Mouse (Mus musculus) bone marrow macrophage, adult 2 months (primary cell): Measurements from ENCODE around the gene Ppl. TPM values are rescaled to one million over a fixed set of nuclear protein-coding genes. Genes with fewer than 3 reads are reported as not detected.

Source experiments
- H3K27ac ChIP-seq: 2 replicates; pipeline ENCODE4 v1.5.1; 2012; ENCODE audit warnings: low read depth, low read length; ENCODE audit not compliant: insufficient read depth
- H3K4me1 ChIP-seq: 2 replicates; pipeline ENCODE4 v1.6.1; 2012; ENCODE audit warnings: low read length; ENCODE audit not compliant: control insufficient read depth, insufficient read depth
- H3K4me3 ChIP-seq: 2 replicates; pipeline ENCODE4 v1.5.1; 2012; ENCODE audit warnings: mild to moderate bottlenecking, low read length, moderate library complexity; ENCODE audit not compliant: insufficient read depth
- CTCF ChIP-seq: IDR thresholded peaks from 2 replicates; pipeline ENCODE4 v1.5.1; 2012; ENCODE audit warnings: low read depth, mild to moderate bottlenecking, low read length, moderate library complexity
- POLR2A ChIP-seq: IDR thresholded peaks from 2 replicates; pipeline ENCODE4 v1.6.1; 2012; ENCODE audit warnings: mild to moderate bottlenecking, low read depth, low read length, borderline replicate concordance
- polyA plus RNA-seq: library from polyadenylated mRNA; stranded (reverse); fragments of >200 nt; gene quantifications from 2 replicates; pipeline ENCODE4 v1.2.4, GENCODE M21; 2012; ENCODE audit not compliant: missing spikeins, insufficient read depth, insufficient read length

The Ppl gene
- polyA plus RNA-seq, 1 experiment: not detected

DNA sequence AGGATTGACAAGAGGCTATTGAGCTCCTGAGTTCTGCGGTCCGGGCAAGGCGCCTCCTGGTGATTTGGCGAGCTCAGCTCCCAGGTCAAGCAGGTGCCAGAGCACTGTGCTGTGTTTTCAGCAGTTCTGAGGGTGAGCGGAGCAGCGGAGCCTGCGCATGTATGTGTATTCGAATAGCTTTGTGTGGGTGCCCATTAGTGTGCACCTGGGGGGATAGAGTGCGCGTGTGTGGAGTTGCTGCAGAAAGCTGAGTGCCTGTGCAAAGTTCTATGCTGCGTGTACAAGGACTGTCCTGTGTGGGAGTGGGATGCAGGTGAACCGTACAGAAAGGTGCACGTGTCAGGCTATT is 14.8 kb upstream of the Ppl start, which contains the start of gene Sec14l5:
Gene Sec14l5, plus strand, starts transcription at position 73 of the 349 bp plus-strand sequence.
- no peaks in the 10 kb centered on the region; the same call in 1 of the 2 replicates for H3K4me1 ChIP-seq
- peak within 1 kb of the TSS; percentile 39 for H3K4me3 ChIP-seq
- no peak within 1 kb of the TSS for H3K27ac ChIP-seq
- no peak for TF ChIP-seq POLR2A
- TF ChIP-seq CTCF: no peak

DNA sequence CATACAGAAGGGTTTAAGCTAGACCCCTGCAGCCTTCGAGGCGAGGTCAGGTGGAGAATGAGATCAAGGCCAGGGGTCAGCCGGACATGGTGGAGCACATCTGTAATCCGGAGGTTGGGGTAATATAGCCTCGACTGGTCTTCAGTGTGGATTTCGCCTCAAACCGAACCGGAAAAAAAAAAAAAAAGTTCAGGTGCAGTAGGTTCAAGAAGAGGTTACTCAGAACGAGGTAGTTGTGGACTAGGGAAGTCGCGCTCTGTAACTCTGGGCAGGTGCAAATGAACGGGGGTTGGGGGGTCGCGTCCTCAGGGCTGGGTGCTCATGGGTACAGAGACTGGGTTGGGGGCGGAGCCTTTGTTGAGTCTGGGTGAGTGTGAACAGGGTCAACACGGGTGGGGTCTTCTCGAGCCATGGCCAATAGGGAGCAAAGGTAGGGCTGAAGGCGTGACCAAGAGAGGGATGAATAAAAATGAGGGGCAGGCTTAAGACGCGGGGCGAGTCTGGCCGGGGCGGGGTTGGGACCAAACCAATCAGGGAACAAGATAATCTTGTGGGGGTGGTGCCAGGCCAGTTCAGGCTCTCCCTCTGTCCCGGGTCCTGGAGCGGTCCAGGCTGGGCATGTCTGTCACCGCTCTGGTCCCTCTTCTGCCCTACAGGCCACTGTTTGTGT is 14.3 kb upstream of the Ppl start:
- peak overlapping the region; percentile 39 for H3K4me3 ChIP-seq
- no peak overlapping the region for H3K27ac ChIP-seq
- no peak for TF ChIP-seq CTCF
- TF ChIP-seq POLR2A: no peak
- H3K4me1 ChIP-seq: no peaks in the 10 kb centered on the region; the same call in 1 of the 2 replicates

DNA sequence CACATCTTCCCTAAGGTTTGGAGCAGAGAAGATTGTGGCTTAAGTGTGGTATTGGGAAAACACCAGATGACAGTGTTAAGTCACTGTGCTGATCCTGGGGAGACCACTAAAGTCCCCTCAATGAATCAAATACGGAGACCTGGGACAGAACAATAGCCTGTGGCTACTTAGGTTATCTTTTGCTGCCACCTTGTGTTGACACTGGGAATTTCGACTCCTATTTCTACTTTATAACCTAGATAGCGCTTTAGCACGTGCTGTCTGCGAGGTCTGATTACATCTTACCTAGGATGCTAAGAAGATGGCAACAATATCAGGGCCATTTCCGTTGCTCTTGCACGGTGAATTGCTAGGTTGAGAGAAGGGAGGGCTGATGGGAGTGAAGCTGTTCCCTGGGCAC is 13.3 kb upstream of the Ppl start:
- H3K4me3 ChIP-seq: no peak overlapping the region
- TF ChIP-seq CTCF (no peak; the same call in 1 of the 2 replicates), POLR2A (no peak)

DNA sequence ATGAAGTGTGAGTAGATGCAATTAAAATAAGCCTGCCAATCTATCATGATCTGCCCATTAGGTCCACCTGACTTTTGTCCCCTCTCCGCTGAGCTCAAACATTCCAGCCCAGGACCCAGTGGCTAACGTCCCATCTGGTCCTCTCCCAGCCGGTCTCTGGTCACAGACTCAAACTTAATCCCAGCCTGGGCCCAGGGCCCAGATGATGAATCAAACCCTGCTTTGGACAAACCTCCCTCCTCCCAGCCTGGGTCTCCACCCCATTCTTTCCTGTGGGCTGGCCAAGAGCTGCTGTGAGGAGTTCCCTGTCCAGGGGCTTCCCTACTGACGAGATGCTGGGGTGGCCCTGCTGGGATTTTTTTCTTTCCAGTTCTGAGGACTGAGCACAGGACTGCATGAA is 7.5 kb upstream of the Ppl start:
- Histone ChIP-seq H3K27ac (no peak overlapping the region), H3K4me3 (no peak overlapping the region), H3K4me1 (0 out of 2 replicates have a peak, but pooled peaks cover 2% of the 10 kb centered on the region)
- TF ChIP-seq POLR2A (no peak), CTCF (no peak)

More for the DNA sequence above, 13.3 kb upstream of the Ppl start:
- no peaks in the 10 kb centered on the region; the same call in 1 of the 2 replicates for H3K4me1 ChIP-seq
- H3K27ac ChIP-seq: no peak overlapping the region

DNA sequence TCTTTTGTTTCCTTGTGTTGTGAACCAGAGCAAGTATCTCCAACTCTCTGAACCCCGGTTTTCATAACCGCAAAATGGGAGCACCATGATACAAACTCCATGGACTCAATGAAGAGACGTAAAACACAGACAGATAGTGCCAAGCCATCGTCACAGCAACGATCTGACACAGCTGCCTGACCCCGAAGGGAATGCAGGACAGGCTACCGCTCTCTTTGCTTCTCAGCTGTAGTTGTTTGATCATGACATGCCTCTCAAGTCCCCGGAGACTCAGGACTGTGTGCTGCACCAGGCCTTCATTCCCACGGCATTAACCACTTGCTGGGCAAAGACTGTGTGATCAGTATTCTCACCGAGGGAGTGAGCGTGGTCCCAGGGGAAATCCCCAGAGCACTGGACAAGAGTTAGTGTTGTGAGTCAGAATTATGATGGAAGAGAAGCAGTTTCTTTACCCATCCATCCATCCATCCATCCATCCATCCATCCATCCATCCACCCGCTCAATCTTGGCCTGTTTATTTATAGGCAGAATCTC is 4.9 kb upstream of the Ppl start:
- H3K27ac ChIP-seq: no peak overlapping the region
- H3K4me1 ChIP-seq: 0 out of 2 replicates have a peak, but pooled peaks cover 2% of the 10 kb centered on the region
- no peak overlapping the region for H3K4me3 ChIP-seq
- TF ChIP-seq CTCF (no peak), POLR2A (no peak)

DNA sequence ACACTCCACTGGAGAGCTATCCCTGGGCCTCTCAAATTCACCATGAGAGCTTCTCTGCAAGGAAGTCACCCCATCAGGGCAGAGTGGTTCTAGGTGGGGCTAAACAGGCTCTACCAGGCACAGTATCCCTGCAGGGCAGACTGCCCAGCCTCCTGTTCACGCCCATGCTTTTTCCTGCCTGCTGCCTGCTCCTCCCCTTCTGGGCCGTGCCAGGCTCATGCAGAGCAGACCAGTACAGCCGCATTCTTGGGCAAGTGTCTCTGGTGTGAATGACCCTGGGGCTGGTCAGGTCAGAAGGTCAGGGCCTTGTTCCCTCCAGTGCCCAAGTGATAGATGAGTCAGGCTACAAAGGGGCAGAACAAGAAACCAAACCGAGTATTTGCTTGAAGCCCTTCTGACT is 4.3 kb upstream of the Ppl start:
- Histone ChIP-seq H3K4me3 (no peak overlapping the region), H3K4me1 (0 out of 2 replicates have a peak, but pooled peaks cover 2% of the 10 kb centered on the region), H3K27ac (no peak overlapping the region)
- TF ChIP-seq POLR2A: no peak
- no peak for TF ChIP-seq CTCF

DNA sequence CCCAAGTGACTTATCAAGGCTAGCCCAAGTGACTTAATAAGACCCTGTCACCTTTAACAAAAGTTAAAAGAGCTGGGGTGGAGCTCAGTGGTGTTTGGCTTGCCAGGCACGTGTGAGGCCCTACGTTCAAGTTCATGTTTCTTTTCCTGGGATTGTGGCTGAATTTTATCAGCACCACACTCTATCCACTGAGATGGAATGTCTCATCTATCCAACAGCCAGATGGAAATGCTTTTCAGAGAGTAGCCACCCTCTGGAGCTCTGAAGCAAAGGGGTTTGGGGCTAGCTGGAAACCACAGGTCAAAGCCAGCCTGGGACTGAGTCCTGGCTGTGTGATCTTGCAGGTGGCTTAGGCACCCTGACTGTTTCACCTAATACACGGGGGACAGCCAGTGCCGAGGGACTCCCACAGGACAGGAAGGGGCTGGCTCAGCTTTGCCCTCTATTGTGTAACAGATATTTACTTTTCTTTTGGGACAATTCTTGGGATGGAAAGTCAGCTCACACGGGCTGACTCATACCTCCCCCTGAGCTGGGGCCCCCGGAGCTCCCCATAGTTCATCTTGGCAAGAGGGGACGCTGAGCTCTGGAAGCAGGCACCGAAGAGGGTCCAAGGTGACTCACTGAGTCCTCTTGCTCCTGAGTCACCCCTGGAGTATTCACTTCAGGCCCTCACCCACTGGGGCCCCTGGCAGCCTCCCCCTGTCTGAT is 3.5 kb upstream of the Ppl start:
- TF ChIP-seq CTCF: no peak
- no peak for TF ChIP-seq POLR2A
- 0 out of 2 replicates have a peak, but pooled peaks cover 2% of the 10 kb centered on the region for H3K4me1 ChIP-seq
- no peak overlapping the region for H3K4me3 ChIP-seq
- no peak overlapping the region for H3K27ac ChIP-seq

DNA sequence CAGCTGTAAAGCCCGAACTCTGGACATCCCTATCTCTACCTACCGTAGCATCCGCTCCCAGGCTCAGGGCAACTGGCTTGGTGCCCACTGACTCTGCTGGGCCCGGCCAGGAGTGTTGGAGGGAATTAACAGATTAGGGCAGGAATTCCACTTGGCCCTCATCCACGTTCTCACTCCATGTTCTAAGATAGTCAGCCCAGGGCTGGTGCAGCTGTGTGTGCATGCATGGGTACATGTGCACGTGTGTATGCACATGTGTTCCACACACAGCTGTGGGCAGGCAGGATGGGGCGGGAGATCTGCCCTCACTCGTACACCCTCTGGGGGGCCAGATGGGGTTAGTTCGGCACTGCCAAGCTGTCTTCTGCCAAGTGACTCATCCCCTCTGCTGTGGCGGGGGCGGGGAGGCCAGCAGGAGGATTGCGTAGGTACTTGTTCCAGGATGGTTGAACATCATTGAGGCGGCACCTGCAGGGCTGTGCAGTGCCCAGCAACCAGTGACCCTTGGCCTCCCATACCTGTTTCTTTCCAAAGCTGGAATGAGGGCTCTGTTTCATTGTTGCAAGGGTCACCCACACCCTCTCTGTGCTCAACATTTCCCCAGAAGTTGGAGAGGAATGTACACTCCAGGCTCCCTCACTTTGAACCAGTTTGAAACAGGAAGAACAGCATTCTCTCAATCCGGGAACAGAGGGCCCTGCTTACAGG is 2.6 kb upstream of the Ppl start:
- no peak for TF ChIP-seq CTCF
- no peak for TF ChIP-seq POLR2A
- no peak overlapping the region for H3K4me3 ChIP-seq
- no peak overlapping the region for H3K27ac ChIP-seq
- H3K4me1 ChIP-seq: 0 out of 2 replicates have a peak, but pooled peaks cover 2% of the 10 kb centered on the region

DNA sequence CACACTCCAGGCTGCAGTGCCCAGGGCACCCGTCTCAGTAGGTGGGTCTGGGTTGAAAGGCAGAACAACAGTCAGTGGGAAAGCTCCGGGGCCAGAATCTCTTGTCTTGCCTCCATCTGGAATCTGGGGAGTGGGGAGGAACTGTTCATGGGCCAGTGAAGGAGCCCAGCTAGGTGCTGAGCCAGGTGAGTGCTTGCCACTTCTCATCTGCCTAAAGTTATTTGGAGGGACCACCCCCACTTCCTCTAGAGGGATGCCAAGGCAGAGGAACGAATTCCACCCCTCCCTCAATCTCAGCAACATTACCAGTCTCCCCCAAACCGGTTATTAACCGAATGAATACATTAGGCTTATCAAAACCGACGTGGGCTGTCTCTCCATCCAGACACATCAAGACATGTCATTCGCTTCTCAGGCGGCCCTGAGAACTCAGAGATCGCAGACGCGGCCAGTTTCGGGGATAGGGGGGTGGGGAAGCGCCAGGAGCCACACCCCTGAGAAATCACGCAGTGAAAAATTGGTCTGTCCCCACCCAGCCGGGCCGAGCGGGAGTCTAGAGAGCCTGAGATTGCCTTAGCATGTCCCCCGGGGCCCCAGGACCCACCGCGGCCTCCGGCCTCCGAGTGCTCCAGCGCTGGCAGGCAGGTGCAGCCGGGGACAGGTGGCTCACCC is 834 bp downstream of the Ppl start:
- H3K27ac ChIP-seq: no peak overlapping the region
- no peak overlapping the region for H3K4me3 ChIP-seq
- TF ChIP-seq CTCF (no peak), POLR2A (no peak)
- H3K4me1 ChIP-seq: 0 out of 2 replicates have a peak, but pooled peaks cover under 1% of the 10 kb centered on the region
